Mouse (Mus musculus) colon, adult 2 months (tissue): ENCODE measurements around the gene Olfr808. TPM values are rescaled to one million over a fixed set of nuclear protein-coding genes. Genes with fewer than 3 reads are reported as not detected.

Experiments
- polyA plus RNA-seq: library from polyadenylated mRNA; depleted of rRNA; stranded (reverse); fragments of >200 nt; gene quantifications from 2 replicates; pipeline ENCODE4 v1.2.3, GENCODE M21; 2012; rRNA removed

Olfr808 gene
- not detected in 2 replicates for polyA plus RNA-seq

GRCm38 (mm10) chr10:129765182-129765581, at the start of gene Olfr808:
Gene Olfr808, plus strand, starts transcription at chr10:129765482.

GRCm38 (mm10) chr10:129729275-129729674, 36.0 kb upstream of the Olfr808 start, which contains the start of gene Olfr805:
Gene Olfr805, minus strand, starts transcription at chr10:129729375.

GRCm38 (mm10) chr10:129741821-129742220, 23.5 kb upstream of the Olfr808 start, which contains the start of gene Olfr806:
Gene Olfr806, minus strand, starts transcription at chr10:129741921.

GRCm38 (mm10) chr10:129757693-129758092, 7.6 kb upstream of the Olfr808 start, which contains the start of gene Olfr807:
Gene Olfr807, minus strand, starts transcription at chr10:129757793.

GRCm38 (mm10) chr10:129774338-129774737, 9.1 kb downstream of the Olfr808 start, which contains the start of gene Olfr809:
Gene Olfr809, plus strand, starts transcription at chr10:129774638.

GRCm38 (mm10) chr10:129794817-129795216, 29.5 kb downstream of the Olfr808 start, which contains the start of gene Olfr810:
Gene Olfr810, minus strand, starts transcription at chr10:129794917.

GRCm38 (mm10) chr10:129804296-129804695, 39.0 kb downstream of the Olfr808 start, which contains the start of gene Olfr811:
Gene Olfr811, minus strand, starts transcription at chr10:129804396.

Other genes with a start within 250 kb of the Olfr808 start
- not detected in 2 replicates for gene Olfr791, start 243.7 kb upstream of the Olfr808 start, polyA plus RNA-seq
- gene Olfr792, start 226.3 kb upstream of the Olfr808 start, polyA plus RNA-seq: not detected in 2 replicates
- gene Olfr794, start 197.8 kb upstream of the Olfr808 start, polyA plus RNA-seq: not detected in 2 replicates
- gene Olfr796, start 152.9 kb upstream of the Olfr808 start, polyA plus RNA-seq: not detected in 2 replicates
- not detected in 2 replicates for gene Olfr798, start 137.5 kb upstream of the Olfr808 start, polyA plus RNA-seq
- not detected in 2 replicates for gene Olfr799, start 128.0 kb upstream of the Olfr808 start, polyA plus RNA-seq
- not detected in 2 replicates for gene Olfr800, start 107.8 kb upstream of the Olfr808 start, polyA plus RNA-seq
- gene Olfr801, start 91.6 kb upstream of the Olfr808 start, polyA plus RNA-seq: not detected in 2 replicates
- gene Olfr802, start 77.3 kb upstream of the Olfr808 start, polyA plus RNA-seq: not detected in 2 replicates
- gene Olfr803, start 71.2 kb upstream of the Olfr808 start, polyA plus RNA-seq: not detected in 2 replicates
- not detected in 2 replicates for gene Olfr804, start 62.3 kb upstream of the Olfr808 start, polyA plus RNA-seq
- gene Olfr805, start 36.1 kb upstream of the Olfr808 start, polyA plus RNA-seq: not detected in 2 replicates
- not detected in 2 replicates for gene Olfr806, start 23.6 kb upstream of the Olfr808 start, polyA plus RNA-seq
- gene Olfr807, start 7.7 kb upstream of the Olfr808 start, polyA plus RNA-seq: not detected in 2 replicates
- not detected in 2 replicates for gene Olfr809, start 9.2 kb downstream of the Olfr808 start, polyA plus RNA-seq
- not detected in 2 replicates for gene Olfr810, start 29.4 kb downstream of the Olfr808 start, polyA plus RNA-seq
- gene Olfr811, start 38.9 kb downstream of the Olfr808 start, polyA plus RNA-seq: not detected in 2 replicates
- not detected in 2 replicates for gene Olfr812, start 80.6 kb downstream of the Olfr808 start, polyA plus RNA-seq
- gene Olfr813, start 89.9 kb downstream of the Olfr808 start, polyA plus RNA-seq: not detected in 2 replicates
- not detected in 2 replicates for gene Olfr814, start 114.4 kb downstream of the Olfr808 start, polyA plus RNA-seq
- gene Olfr815, start 140.4 kb downstream of the Olfr808 start, polyA plus RNA-seq: not detected in 2 replicates
- not detected in 2 replicates for gene Olfr816, start 150.1 kb downstream of the Olfr808 start, polyA plus RNA-seq
- not detected in 2 replicates for gene Olfr818, start 183.6 kb downstream of the Olfr808 start, polyA plus RNA-seq
- not detected in 2 replicates for gene Olfr819, start 201.8 kb downstream of the Olfr808 start, polyA plus RNA-seq
- not detected in 2 replicates for gene Olfr247, start 210.7 kb downstream of the Olfr808 start, polyA plus RNA-seq
- gene Gm10310, start 219.6 kb downstream of the Olfr808 start, polyA plus RNA-seq: not detected in 2 replicates
- not detected in 2 replicates for gene Olfr820, start 247.1 kb downstream of the Olfr808 start, polyA plus RNA-seq